Mouse (Mus musculus) thymus, postnatal 25 days (tissue): ENCODE measurements around the gene Btbd35f28.
"Not testable (repeated sequence)": the region's sequence is repeated elsewhere in the genome, so short reads cannot be mapped to it uniquely, and the experiment has no call there.

Source experiments
- DNase-seq: peaks from one replicate; pipeline ENCODE4 v3.0.0; 2022

Btbd35f28 gene

GRCm38 (mm10) chrX:4196276-4196675 lies at the start of gene Btbd35f28:
Btbd35f28 (plus strand) TSS chrX:4196576.
- not testable (repeated sequence) for DNase-seq
